Mouse (Mus musculus): ENCODE results near the gene Tdpoz3.
"Not testable (repeated sequence)": the region's sequence is repeated elsewhere in the genome, so short reads cannot be mapped to it uniquely, and the experiment has no call there.

The Tdpoz3 gene

GRCm38 (mm10) chr3:93825720-93826119, at the start of gene Tdpoz3:
Tdpoz3 (plus strand) TSS chr3:93826020.
- not testable (repeated sequence) for DNase-seq (ENCODE audit: low spot score in 2 of 2)

DNA sequence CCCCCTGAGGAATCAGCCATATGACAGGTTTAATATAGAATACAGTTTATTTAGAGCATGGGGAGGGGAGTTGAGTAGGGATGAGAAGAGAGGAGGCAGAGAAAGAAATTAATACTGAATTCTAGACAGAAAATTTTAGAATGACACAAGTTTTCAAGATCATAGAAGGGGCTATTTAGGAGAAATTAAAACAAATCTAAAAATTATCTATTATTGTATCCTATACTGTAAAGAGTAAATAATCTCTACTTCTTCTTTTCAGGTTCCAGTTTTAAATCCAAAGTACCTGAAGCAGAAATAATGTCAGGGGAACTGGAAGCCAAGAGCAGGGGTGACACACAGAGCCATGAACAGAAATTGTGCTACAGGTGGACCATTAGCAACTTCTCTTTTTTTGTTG, 29.7 kb upstream of the Tdpoz3 start, which contains the start of gene Tdpoz4:
Gene Tdpoz4, plus strand, starts transcription at position 301 of the 400 bp plus-strand sequence.
- DNase-seq (ENCODE audit: low spot score in 2 of 2): not testable (repeated sequence)

DNA sequence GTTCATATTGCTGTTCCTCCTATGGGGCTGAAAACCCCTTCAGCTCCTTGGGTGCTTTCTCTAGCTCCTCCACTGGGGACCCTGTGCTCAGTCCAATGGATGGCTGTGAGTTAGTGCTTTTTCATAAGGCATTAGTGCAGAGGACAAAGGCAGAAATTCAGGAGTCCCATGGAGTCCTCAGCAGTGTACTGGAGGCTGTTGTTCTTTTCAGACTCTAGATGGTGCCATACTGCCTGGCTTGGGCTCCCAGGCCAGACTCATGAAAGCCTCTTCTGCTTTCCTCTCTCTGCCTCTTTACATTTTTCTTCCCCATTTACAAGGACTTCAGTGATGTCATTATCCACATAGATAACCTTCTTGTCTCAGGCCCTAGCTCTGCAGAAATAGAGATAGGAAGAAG, 12.5 kb upstream of the Tdpoz3 start:
- not testable (repeated sequence) for DNase-seq (ENCODE audit: low spot score in 2 of 2)

GRCm38 (mm10) chr3:93858957-93859356, 33.1 kb downstream of the Tdpoz3 start:
- not testable (repeated sequence) for DNase-seq (ENCODE audit: low spot score in 2 of 2)

- not testable (repeated sequence) for DNase-seq (ENCODE audit: low spot score in 2 of 2)
Observed at GRCm38 (mm10) chr3:93870635-93871034, 44.8 kb downstream of the Tdpoz3 start.

Measured in spleen, postnatal 4 days (tissue).